Mouse (Mus musculus): ENCODE data around the gene Pga5.

GRCm38 (mm10) chr19:10720524-10720923 lies 42.7 kb upstream of the Pga5 start:
- TF ChIP-seq POLR2A (IDR thresholded peaks at IDR 0.05; ENCODE audit: low read depth, low read length): no peak
- TF ChIP-seq CTCF (IDR thresholded peaks at IDR 0.05; ENCODE audit: extremely low read depth, insufficient read depth, insufficient read length, insufficient replicate concordance): no peak

Measured in spleen, adult 2 months (tissue).